Mouse (Mus musculus) forebrain, embryonic 16.5 days (tissue): Measurements from ENCODE around the gene Trmt2a. TPM values are rescaled to one million over a fixed set of nuclear protein-coding genes. Genes with fewer than 3 reads are reported as not detected.

ENCODE experiments used
- ATAC-seq: fragments of 200-750 bp; cut with Nextera tagmentation; 2 replicates; pipeline ENCODE4 v1.8.0; 2017; ENCODE audit warnings: mild to moderate bottlenecking, moderate library complexity
- H3K27ac ChIP-seq: fragments of 300-500 bp; sonication (generic); 2 replicates; pipeline ENCODE4 v1.5.1; 2014; ENCODE audit warnings: low read length, control low read depth
- H3K27me3 ChIP-seq: fragments of 300-500 bp; sonication (generic); replicated peaks from 2 replicates; pipeline ENCODE4 v1.6.1; 2014; ENCODE audit warnings: low read length; ENCODE audit not compliant: control insufficient read depth, insufficient read depth
- H3K36me3 ChIP-seq: fragments of 300-500 bp; sonication (generic); 2 replicates; pipeline ENCODE4 v1.6.1; 2014; ENCODE audit not compliant: control insufficient read depth, insufficient read depth
- H3K4me1 ChIP-seq: fragments of 300-500 bp; sonication (generic); replicated peaks from 2 replicates; pipeline ENCODE4 v1.6.1; 2014; ENCODE audit warnings: low read length; ENCODE audit not compliant: control insufficient read depth, insufficient read depth
- H3K4me2 ChIP-seq: fragments of 300-500 bp; sonication (generic); 2 replicates; pipeline ENCODE4 v1.6.1; 2014; ENCODE audit warnings: mild to moderate bottlenecking, low read length, control low read depth
- H3K4me3 ChIP-seq: fragments of 300-500 bp; sonication (generic); replicated peaks from 2 replicates; pipeline ENCODE4 v1.5.1; 2014; ENCODE audit warnings: mild to moderate bottlenecking, low read length, control low read depth
- H3K9ac ChIP-seq: fragments of 300-500 bp; sonication (generic); replicated peaks from 2 replicates; pipeline ENCODE4 v1.6.1; 2014; ENCODE audit warnings: low read depth, low read length, control low read depth
- H3K9me3 ChIP-seq: fragments of 300-500 bp; sonication (generic); 2 replicates; pipeline ENCODE4 v1.6.1; 2016; ENCODE audit warnings: low read length; ENCODE audit not compliant: control insufficient read depth
- WGBS: fragments of 180-500 bp; shearing (Covaris S2); extraction: QIAGEN DNeasy Blood & Tissue Kit; methylation state at CpG from one replicate; pipeline ENCODE4 v1.1.7; 2014; 5-methylcytosine and 5-hydroxymethylcytosine counted together
- polyA plus RNA-seq: library from polyadenylated mRNA; unstranded; fragments of >200 nt; fragmentation: Nextera tagmentation; extraction: Ambion mirVana; gene quantifications from 2 replicates; pipeline ENCODE4 v1.2.1, GENCODE M21; 2015

The Trmt2a gene
- polyA plus RNA-seq, 1 experiment from 2014 or later: 139 TPM

DNA sequence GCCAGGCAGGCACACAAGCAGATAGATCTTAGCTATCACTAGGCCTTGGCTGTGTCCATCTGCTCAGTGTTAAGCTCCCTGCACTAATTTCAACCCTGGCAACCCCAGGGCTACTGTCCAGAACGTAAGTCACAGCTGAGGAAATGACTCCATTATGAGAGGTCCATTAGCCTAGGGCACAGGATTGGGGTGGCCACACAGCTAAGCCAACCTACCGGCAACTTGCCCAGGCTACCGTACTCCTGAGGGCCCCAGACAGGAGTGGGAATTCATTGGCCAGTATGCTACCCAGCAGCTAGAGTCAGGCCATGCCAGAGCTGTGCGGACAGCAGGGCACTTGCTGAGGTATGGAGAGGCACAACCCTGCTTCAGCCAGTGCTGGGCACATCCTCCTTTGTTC, 19.6 kb upstream of the Trmt2a start:
- H3K4me1 ChIP-seq: peaks cover 23% of the 10 kb centered on the region
- no peak overlapping the region for H3K4me3 ChIP-seq
- peaks cover 25% of the 10 kb centered on the region for H3K36me3 ChIP-seq
- no peak overlapping the region for H3K4me2 ChIP-seq
- H3K27ac ChIP-seq: no peak overlapping the region
- no peak overlapping the region for H3K9ac ChIP-seq
- no peaks in the 10 kb centered on the region for H3K9me3 ChIP-seq
- 93% methylated on average over 4 of the region's 4 CpGs for WGBS
- H3K27me3 ChIP-seq: no peaks in the 10 kb centered on the region
- no peak for ATAC-seq

DNA sequence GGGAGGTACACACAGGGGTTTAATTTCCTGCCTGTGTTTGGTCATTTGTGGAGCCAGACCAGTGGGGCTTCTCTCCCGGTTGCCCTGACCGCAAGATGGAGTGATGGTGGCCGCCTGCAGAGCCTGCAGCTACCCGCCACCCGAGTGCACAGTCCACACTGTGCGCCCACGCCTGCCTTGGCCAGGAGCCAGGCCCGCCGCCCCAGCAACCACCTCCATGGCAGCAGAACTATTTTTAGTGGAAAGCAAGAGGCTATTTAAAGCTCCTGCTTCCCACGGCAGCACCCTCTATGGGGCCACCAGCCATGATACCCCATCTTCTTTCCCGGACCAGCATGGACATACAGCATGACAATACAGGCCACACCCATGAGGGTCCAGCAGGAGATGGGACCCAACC, 18.9 kb upstream of the Trmt2a start:
- no peak for ATAC-seq
- H3K9me3 ChIP-seq: no peaks in the 10 kb centered on the region
- no peak overlapping the region for H3K9ac ChIP-seq
- no peak overlapping the region for H3K4me2 ChIP-seq
- H3K27me3 ChIP-seq: no peaks in the 10 kb centered on the region
- peaks cover 28% of the 10 kb centered on the region for H3K4me1 ChIP-seq
- peaks cover 19% of the 10 kb centered on the region for H3K36me3 ChIP-seq
- no peak overlapping the region for H3K4me3 ChIP-seq
- 47% methylated on average over 11 of the region's 11 CpGs for WGBS
- H3K27ac ChIP-seq: no peak overlapping the region

GRCm38 (mm10) chr16:18230617-18231016, 17.9 kb upstream of the Trmt2a start:
- H3K4me3 ChIP-seq: no peak overlapping the region
- peaks cover 12% of the 10 kb centered on the region for H3K36me3 ChIP-seq
- no peak overlapping the region for H3K27ac ChIP-seq
- peaks cover 28% of the 10 kb centered on the region for H3K4me1 ChIP-seq
- H3K9ac ChIP-seq: no peak overlapping the region
- no peak overlapping the region for H3K4me2 ChIP-seq
- no peaks in the 10 kb centered on the region for H3K27me3 ChIP-seq
- no peaks in the 10 kb centered on the region for H3K9me3 ChIP-seq
- no peak for ATAC-seq
- WGBS: 90% methylated on average over 6 of the region's 6 CpGs

DNA sequence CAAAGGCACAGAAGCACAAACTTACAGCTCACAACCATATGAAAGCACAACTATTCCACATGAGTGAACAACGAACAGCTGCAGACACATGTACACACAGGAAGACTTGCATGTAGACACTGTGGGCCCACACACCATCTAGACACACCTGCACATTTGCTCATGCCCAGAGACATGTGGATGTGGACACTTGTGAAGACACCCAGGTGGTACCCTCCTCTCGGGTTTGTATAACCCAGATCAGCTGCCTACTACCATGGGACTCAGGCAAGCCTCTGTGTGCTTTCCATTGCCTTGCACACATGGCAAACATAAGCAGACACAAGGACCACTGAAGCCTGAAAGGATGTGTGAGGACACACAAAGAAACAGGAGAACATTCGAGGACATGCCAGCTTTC, 17.4 kb upstream of the Trmt2a start:
- Histone ChIP-seq H3K4me1 (peaks cover 33% of the 10 kb centered on the region), H3K27ac (no peak overlapping the region), H3K4me3 (no peak overlapping the region), H3K36me3 (peaks cover 7% of the 10 kb centered on the region; the same call in 1 of the 2 replicates), H3K4me2 (no peak overlapping the region), H3K9ac (no peak overlapping the region), H3K9me3 (no peaks in the 10 kb centered on the region), H3K27me3 (no peaks in the 10 kb centered on the region)
- 80% methylated on average over 3 of the region's 3 CpGs for WGBS
- no peak for ATAC-seq

DNA sequence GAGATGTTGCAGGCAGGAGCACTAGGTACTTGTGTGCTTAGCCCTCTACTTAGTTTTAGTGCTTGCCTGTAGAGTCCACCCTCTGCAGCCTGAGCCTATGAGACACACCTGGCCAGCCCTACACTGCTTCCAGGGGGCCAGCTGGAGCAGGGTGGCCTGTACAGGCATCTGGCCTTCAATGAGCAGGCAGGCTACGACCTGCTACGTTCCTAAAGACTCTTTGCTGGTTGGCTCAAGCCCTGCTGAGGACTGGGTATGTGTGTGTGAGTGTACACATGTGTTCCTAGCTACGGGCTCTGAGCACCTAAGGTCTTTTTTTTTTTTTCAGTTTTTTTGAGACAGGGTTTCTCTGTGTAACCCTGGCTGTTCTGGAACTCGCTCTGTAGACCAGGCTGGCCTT, 17.0 kb upstream of the Trmt2a start:
- WGBS: 93% methylated on average over 4 of the region's 4 CpGs
- Histone ChIP-seq H3K4me1 (peaks cover 34% of the 10 kb centered on the region), H3K36me3 (0 out of 2 replicates have a peak, but pooled peaks cover 7% of the 10 kb centered on the region), H3K4me2 (no peak overlapping the region), H3K9me3 (no peaks in the 10 kb centered on the region), H3K9ac (no peak overlapping the region), H3K27ac (no peak overlapping the region), H3K4me3 (no peak overlapping the region), H3K27me3 (no peaks in the 10 kb centered on the region)
- no peak for ATAC-seq

DNA sequence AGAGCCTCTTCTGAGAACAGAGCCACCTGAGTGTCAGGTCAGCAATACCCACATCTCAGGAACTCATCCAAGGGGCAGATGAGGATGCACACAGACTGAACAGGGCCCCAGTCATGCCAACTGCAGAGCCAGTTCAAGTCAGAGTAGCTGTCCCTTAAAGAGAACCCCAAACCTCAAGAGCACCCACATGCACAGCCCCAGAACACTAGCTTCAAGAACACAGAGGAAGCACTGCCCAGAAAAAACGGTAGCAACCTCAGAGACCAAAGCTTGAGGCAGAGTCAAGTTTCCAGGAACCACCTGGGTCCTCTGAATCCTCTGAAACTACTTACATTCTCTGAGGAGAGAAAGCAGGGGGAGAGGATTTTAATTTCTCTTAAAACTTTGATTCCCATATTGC, 15.0 kb upstream of the Trmt2a start:
- Histone ChIP-seq H3K9ac (no peak overlapping the region), H3K4me2 (peak overlapping the region; percentile 75), H3K4me3 (no peak overlapping the region), H3K9me3 (no peaks in the 10 kb centered on the region), H3K27me3 (no peaks in the 10 kb centered on the region), H3K27ac (no peak overlapping the region), H3K36me3 (0 out of 2 replicates have a peak, but pooled peaks cover under 1% of the 10 kb centered on the region), H3K4me1 (peaks cover 34% of the 10 kb centered on the region)
- no peak for ATAC-seq
- WGBS: 67% methylated on average over 1 of the region's 1 CpGs

DNA sequence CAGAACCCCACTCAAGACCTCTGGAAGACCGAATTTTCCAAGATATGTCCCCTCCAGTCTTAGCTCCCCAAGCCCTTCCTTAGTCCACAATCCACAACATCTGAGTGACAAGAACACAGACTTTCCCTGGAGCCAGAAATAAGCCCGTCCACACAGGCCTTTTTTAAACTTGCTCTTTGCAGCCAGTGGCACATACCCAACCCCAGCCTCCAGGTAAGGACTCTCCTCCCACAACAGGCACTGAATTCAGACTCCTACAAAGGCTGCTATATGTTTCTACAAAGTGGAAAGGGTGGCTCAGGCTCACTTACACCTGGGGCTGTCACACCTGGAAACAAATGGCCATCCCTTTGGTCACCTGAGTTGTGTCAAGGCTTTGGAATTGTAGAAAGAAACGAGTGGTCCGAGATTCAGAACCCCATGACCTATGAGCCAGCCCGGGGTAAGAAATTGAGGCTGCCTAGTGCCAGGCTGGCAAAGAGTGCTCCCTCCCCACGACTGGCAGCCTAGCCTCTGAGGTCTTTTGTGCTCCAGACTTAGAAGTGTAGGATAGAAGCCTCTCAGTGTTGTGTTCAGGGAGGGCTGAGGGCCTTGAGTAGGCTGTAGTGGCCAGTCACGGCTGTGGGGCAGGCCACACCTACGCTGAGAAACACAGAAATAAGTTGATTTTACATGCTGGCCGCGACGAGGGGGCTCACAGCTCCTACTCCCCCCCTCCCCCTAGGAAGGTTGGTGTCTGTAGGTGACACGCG, 14.4 kb upstream of the Trmt2a start:
- H3K9me3 ChIP-seq: no peaks in the 10 kb centered on the region
- H3K4me2 ChIP-seq: peak overlapping the region; percentile 75
- H3K9ac ChIP-seq: peak overlapping the region; percentile 90
- ATAC-seq: peak; percentile 8; the same call in 1 of the 2 replicates
- 21% methylated on average over 11 of the region's 13 CpGs for WGBS
- H3K4me1 ChIP-seq: peaks cover 34% of the 10 kb centered on the region
- peak overlapping the region; percentile 87; the same call in 1 of the 2 replicates for H3K27ac ChIP-seq
- no peaks in the 10 kb centered on the region for H3K27me3 ChIP-seq
- H3K36me3 ChIP-seq: peaks cover 3% of the 10 kb centered on the region; the same call in 1 of the 2 replicates
- peak overlapping the region; percentile 86 for H3K4me3 ChIP-seq

GRCm38 (mm10) chr16:18234671-18235388, 13.6 kb upstream of the Trmt2a start, which contains the start of gene Zdhhc8:
Gene Zdhhc8, minus strand, starts transcription at chr16:18235136.
- peak within 1 kb of the TSS; percentile 75 for H3K4me2 ChIP-seq
- peak within 1 kb of the TSS; percentile 87 for H3K27ac ChIP-seq
- under 1% methylated on average over 64 of the region's 79 CpGs for WGBS
- H3K36me3 ChIP-seq: peaks cover 7% of the 10 kb centered on the region; the same call in 1 of the 2 replicates
- H3K4me1 ChIP-seq: peaks cover 31% of the 10 kb centered on the region
- H3K9ac ChIP-seq: peak within 1 kb of the TSS; percentile 90
- no peaks in the 10 kb centered on the region for H3K9me3 ChIP-seq
- ATAC-seq: peak; percentile 88
- H3K4me3 ChIP-seq: peak within 1 kb of the TSS; percentile 86
- H3K27me3 ChIP-seq: no peaks in the 10 kb centered on the region

DNA sequence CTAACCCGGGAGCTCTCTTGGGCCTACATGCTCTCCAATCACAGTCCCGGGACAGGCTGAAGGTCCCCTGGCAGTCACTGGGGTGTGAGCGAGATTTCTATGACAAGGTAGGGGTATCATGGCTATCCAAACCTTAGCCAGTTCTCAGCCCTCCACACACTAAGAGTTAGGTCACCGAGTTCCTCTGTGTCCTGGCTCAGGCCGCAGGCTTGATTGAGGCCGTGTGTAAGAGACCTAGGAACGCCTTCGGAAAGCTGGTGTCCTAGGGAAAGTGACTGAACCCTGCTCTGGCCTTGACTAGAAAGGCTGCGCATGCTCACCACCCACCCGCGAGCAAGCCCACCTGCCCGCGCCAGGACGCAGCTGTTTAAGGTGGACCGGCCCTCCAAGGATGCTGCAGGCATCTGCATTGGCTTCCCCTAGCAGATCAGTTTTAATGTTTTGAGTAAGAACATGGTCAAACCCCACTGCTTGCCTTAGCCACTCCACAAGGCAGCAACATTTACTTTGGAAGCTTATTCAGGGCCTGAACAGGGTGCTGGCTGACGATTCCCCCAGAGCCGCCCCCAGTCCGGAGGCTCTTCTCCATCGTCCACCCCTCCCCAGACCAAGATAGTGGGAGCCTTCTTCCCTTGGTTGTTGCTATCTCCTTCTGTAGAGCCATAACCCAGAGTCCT, 13.0 kb upstream of the Trmt2a start:
- 4% methylated on average over 19 of the region's 19 CpGs for WGBS
- ATAC-seq: peak; percentile 80

More for the DNA sequence above, 13.0 kb upstream of the Trmt2a start:
- Histone ChIP-seq H3K9me3 (no peaks in the 10 kb centered on the region), H3K27me3 (no peaks in the 10 kb centered on the region), H3K27ac (peak overlapping the region; percentile 87), H3K4me3 (peak overlapping the region; percentile 86), H3K4me2 (peak overlapping the region; percentile 75), H3K36me3 (peaks cover 7% of the 10 kb centered on the region; the same call in 1 of the 2 replicates), H3K4me1 (peaks cover 25% of the 10 kb centered on the region), H3K9ac (peak overlapping the region; percentile 90)
